Comparison of ENCODE assay signal across 35 mouse cellular contexts in the genomic region with DNA sequence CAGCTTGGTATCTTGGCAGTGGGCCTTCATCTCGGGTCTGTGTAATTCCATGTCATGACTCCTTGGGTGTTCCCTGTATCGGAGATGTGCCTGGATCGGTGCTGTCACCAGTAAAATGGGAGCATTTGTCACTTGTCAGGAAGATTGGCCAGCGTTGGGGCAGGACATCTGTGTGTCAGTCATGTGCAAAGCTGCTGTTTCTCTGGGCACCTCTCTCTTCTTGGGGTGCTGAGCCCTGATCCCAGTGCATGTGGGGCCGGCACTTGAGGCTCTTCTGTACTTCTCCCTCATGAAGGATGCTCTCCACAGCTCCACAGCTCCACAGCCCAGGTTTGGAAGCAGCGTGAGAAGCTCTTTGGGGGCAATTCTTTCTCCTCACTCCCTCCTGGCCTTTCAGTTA. TPM values are rescaled to one million over a fixed set of nuclear protein-coding genes. Genes with fewer than 3 reads are reported as not detected.
"Had no signal": no experiment of that assay in that cellular context is flagged by ENCODE, and none has a peak within 500 bp of the region (broad histone marks: within the 10 kb centered on the region; RNA-seq: fewer than 3 reads in every experiment).

No protein-coding gene starts in this region.

- H3K36me3 ChIP-seq: heart, embryonic 13.5 days; heart, embryonic 15.5 days; hindbrain, embryonic 10.5 days; hindbrain, embryonic 12.5 days; intestine, embryonic 15.5 days; kidney, embryonic 15.5 days; limb, embryonic 13.5 days; limb, embryonic 15.5 days; liver, embryonic 12.5 days had no signal

- ATAC-seq: hindbrain, embryonic 16.5 days; intestine, embryonic 15.5 days; liver, embryonic 12.5 days had no signal

- H3K27ac ChIP-seq: gastrocnemius, adult 2 months; heart, embryonic 13.5 days; heart, embryonic 15.5 days; hindbrain, embryonic 10.5 days; hindbrain, embryonic 12.5 days; hindbrain, embryonic 14.5 days; intestine, embryonic 15.5 days; kidney, embryonic 15.5 days; kidney, postnatal 0 days; limb, embryonic 13.5 days; limb, embryonic 15.5 days; liver, embryonic 12.5 days; liver, embryonic 14.5 days had no signal

- H3K9me3 ChIP-seq: heart, embryonic 15.5 days; hindbrain, embryonic 10.5 days; hindbrain, embryonic 12.5 days; intestine, embryonic 15.5 days; kidney, embryonic 15.5 days; limb, embryonic 15.5 days; liver, embryonic 12.5 days had no signal

- H3K4me1 ChIP-seq: heart, embryonic 13.5 days; heart, embryonic 15.5 days; hindbrain, embryonic 12.5 days; intestine, embryonic 15.5 days; kidney, embryonic 15.5 days; limb, embryonic 13.5 days; limb, embryonic 15.5 days; liver, embryonic 12.5 days had no signal

- H3K4me2 ChIP-seq: heart, embryonic 11.5 days; heart, embryonic 13.5 days; heart, embryonic 15.5 days; hindbrain, embryonic 12.5 days; hindbrain, embryonic 14.5 days; intestine, embryonic 15.5 days; kidney, embryonic 15.5 days; limb, embryonic 13.5 days; limb, embryonic 15.5 days; liver, embryonic 12.5 days had no signal

- H3K4me3 ChIP-seq: gastrocnemius, adult 2 months; heart, embryonic 13.5 days; heart, embryonic 15.5 days; hindbrain, embryonic 10.5 days; hindbrain, embryonic 12.5 days; intestine, embryonic 15.5 days; kidney, embryonic 15.5 days; limb, embryonic 13.5 days; limb, embryonic 15.5 days; liver, embryonic 12.5 days had no signal

- DNase-seq: gastrocnemius, adult 2 months; gastrocnemius, postnatal 10 days; gastrocnemius, postnatal 25 days; heart, postnatal 4 days; kidney, adult 11 months; kidney, adult 2 months; kidney, adult 9 months; kidney, postnatal 14 days; kidney, postnatal 36 days; layer of hippocampus, adult 9-11 months; layer of hippocampus, postnatal 36 days; left cerebral cortex, postnatal 4 days had no signal

- H3K9ac ChIP-seq: heart, embryonic 13.5 days; heart, embryonic 15.5 days; hindbrain, embryonic 12.5 days; hindbrain, embryonic 14.5 days; intestine, embryonic 15.5 days; kidney, embryonic 15.5 days; limb, embryonic 15.5 days; liver, embryonic 12.5 days; liver, embryonic 14.5 days had no signal

RNA-seq across cellular contexts. Expression of gene Lmx1a, which starts 10.7 kb away (rescaled TPM):
- total RNA-seq: granulocyte monocyte progenitor cell, adult 5-6 weeks; heart, adult 8-10 months; heart, postnatal 25 days; heart, postnatal 4 days; left cerebral cortex, adult 18-20 months; left cerebral cortex, adult 8-10 months; left cerebral cortex, postnatal 10 days; liver, adult 2 months had no signal
- polyA plus RNA-seq: frontal cortex, adult 2 months; heart, postnatal 0 days; liver, adult 2 months had no signal
